Mouse (Mus musculus): ENCODE data around the gene Ccdc61. TPM values are rescaled to one million over a fixed set of nuclear protein-coding genes. Genes with fewer than 3 reads are reported as not detected.

Gene Ccdc61
- 17.6 and 19.0 TPM in 2 replicates for polyA plus RNA-seq (2015; fragmentation: Nextera tagmentation; extraction: Ambion mirVana)

DNA sequence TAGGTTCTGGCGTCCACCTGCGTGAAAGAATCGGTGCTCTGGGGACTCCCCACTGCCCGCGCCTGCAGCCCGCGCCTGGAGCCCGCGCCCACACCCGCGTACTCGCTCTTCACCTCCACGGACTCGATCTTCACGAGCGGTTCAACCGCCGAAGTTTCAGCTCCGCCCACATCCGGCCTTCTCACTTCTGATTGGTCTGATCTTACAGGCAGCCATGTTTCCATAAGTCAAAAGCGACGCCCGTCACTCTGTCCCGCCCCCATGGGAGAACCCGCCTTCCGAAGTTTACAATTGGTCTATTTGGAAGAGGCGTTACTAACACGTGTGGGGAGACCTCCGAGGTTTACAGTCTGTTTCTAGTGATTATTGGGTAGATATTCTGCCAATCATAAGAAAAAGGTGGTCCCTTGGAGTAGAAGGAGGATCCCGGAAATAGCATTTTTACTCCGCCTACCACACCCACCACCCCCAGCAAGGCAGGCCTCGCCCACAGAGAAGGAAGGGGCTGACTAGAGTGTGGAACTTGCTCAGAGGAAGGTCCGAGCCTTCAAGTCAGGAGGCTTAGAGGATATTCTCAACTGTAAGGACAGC lies at the start of gene Ccdc61:
Gene Ccdc61 (minus strand): TSS at position 175 of the 591 bp plus-strand sequence.
- H3K4me1 ChIP-seq (ENCODE audit: insufficient read depth, low read depth, low read length), result peaks cover 6% of the 10 kb centered on the region; the same call in 1 of the 2 replicates
- peak within 1 kb of the TSS; percentile 67 for H3K4me2 ChIP-seq (replicated peaks; ENCODE audit: low read depth, low read length)
- WGBS, result 1% methylated on average over 33 of the region's 33 CpGs
- H3K27me3 ChIP-seq (replicated peaks; ENCODE audit: insufficient read depth, low read length), result no peaks in the 10 kb centered on the region
- DNase-seq (ENCODE audit: low spot score), result peak; percentile 99
- TF ChIP-seq EP300 (IDR thresholded peaks at IDR 0.05) (peak; percentile 68), CTCF (IDR thresholded peaks at IDR 0.05) (no peak)
- H3K36me3 ChIP-seq (ENCODE audit: insufficient read depth, low read length), result no peaks in the 10 kb centered on the region; the same call in 1 of the 2 replicates
- no peak within 1 kb of the TSS for H3K27ac ChIP-seq (ENCODE audit: low read length)
- peak within 1 kb of the TSS; percentile 56 for H3K9ac ChIP-seq (replicated peaks; ENCODE audit: low read depth)
- H3K4me3 ChIP-seq (ENCODE audit: low read depth, low read length), result peak within 1 kb of the TSS; percentile 66
- H3K9me3 ChIP-seq (ENCODE audit: low read length), result no peaks in the 10 kb centered on the region
- peak; percentile 100 for ATAC-seq

DNA sequence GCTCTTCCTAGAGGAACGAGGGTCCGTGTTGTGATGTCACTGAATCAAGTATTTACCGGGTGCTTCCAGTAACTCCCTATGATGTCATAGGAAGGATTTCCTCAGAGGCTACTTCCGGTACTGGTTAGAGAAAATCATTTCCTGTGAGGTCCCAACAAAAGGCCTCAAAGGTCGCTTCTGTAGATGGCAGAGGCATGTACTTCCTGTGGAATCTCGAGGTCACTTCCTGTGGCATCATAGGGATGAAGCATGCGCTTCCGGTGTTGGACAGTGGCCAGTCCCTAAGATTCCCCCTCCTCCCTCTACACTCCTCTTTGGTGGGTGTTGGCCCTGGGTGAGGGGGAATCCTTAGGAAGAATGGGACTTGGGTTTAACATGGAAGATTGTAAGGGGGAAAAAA lies 49.2 kb upstream of the Ccdc61 start:
- peak overlapping the region; percentile 70 for H3K27ac ChIP-seq (ENCODE audit: low read length)
- no peak overlapping the region for H3K4me2 ChIP-seq (replicated peaks; ENCODE audit: low read depth, low read length)
- TF ChIP-seq EP300 (IDR thresholded peaks at IDR 0.05) (peak; percentile 99), CTCF (IDR thresholded peaks at IDR 0.05) (no peak)
- peak; percentile 72 for ATAC-seq
- no peak overlapping the region for H3K4me3 ChIP-seq (ENCODE audit: low read depth, low read length)
- DNase-seq (ENCODE audit: low spot score), result peak; percentile 78
- no peaks in the 10 kb centered on the region for H3K9me3 ChIP-seq (ENCODE audit: low read length)
- H3K36me3 ChIP-seq (ENCODE audit: insufficient read depth, low read length), result no peaks in the 10 kb centered on the region
- H3K9ac ChIP-seq (replicated peaks; ENCODE audit: low read depth), result no peak overlapping the region
- WGBS, result 32% methylated on average over 8 of the region's 8 CpGs
- H3K27me3 ChIP-seq (replicated peaks; ENCODE audit: insufficient read depth, low read length), result peaks cover 19% of the 10 kb centered on the region; the same call in 1 of the 2 replicates
- H3K4me1 ChIP-seq (ENCODE audit: insufficient read depth, low read depth, low read length), result no peaks in the 10 kb centered on the region

GRCm38 (mm10) chr7:18958384-18958766 lies 48.2 kb upstream of the Ccdc61 start:
- Histone ChIP-seq H3K27me3 (replicated peaks; ENCODE audit: insufficient read depth, low read length) (peaks cover 13% of the 10 kb centered on the region; the same call in 1 of the 2 replicates), H3K9me3 (ENCODE audit: low read length) (no peaks in the 10 kb centered on the region), H3K4me2 (replicated peaks; ENCODE audit: low read depth, low read length) (peak overlapping the region; percentile 93), H3K27ac (ENCODE audit: low read length) (peak overlapping the region; percentile 57), H3K4me1 (ENCODE audit: insufficient read depth, low read depth, low read length) (no peaks in the 10 kb centered on the region), H3K36me3 (ENCODE audit: insufficient read depth, low read length) (no peaks in the 10 kb centered on the region), H3K4me3 (ENCODE audit: low read depth, low read length) (peak overlapping the region; percentile 51), H3K9ac (replicated peaks; ENCODE audit: low read depth) (no peak overlapping the region; the same call in 1 of the 2 replicates)
- DNase-seq (ENCODE audit: low spot score) (peak; percentile 19), ATAC-seq (no peak)
- 5% methylated on average over 16 of the region's 21 CpGs for WGBS
- TF ChIP-seq EP300 (IDR thresholded peaks at IDR 0.05) (no peak), CTCF (IDR thresholded peaks at IDR 0.05) (no peak)

GRCm38 (mm10) chr7:18957569-18958383 lies 47.6 kb upstream of the Ccdc61 start:
- ATAC-seq (peak; percentile 90), DNase-seq (ENCODE audit: low spot score) (peak; percentile 81)
- H3K9ac ChIP-seq (replicated peaks; ENCODE audit: low read depth), result peak overlapping the region; percentile 12; the same call in 1 of the 2 replicates
- no peak for TF ChIP-seq EP300 (IDR thresholded peaks at IDR 0.05)
- TF ChIP-seq CTCF (IDR thresholded peaks at IDR 0.05), result no peak; the same call in 1 of the 2 replicates
- peak overlapping the region; percentile 93 for H3K4me2 ChIP-seq (replicated peaks; ENCODE audit: low read depth, low read length)
- H3K27me3 ChIP-seq (replicated peaks; ENCODE audit: insufficient read depth, low read length), result peaks cover 9% of the 10 kb centered on the region; the same call in 1 of the 2 replicates
- H3K4me1 ChIP-seq (ENCODE audit: insufficient read depth, low read depth, low read length), result no peaks in the 10 kb centered on the region
- H3K4me3 ChIP-seq (ENCODE audit: low read depth, low read length), result peak overlapping the region; percentile 51
- H3K36me3 ChIP-seq (ENCODE audit: insufficient read depth, low read length), result no peaks in the 10 kb centered on the region
- H3K9me3 ChIP-seq (ENCODE audit: low read length), result no peaks in the 10 kb centered on the region
- H3K27ac ChIP-seq (ENCODE audit: low read length), result peak overlapping the region; percentile 57; the same call in 1 of the 2 replicates
- 2% methylated on average over 67 of the region's 107 CpGs for WGBS

GRCm38 (mm10) chr7:18951397-18951796 lies 41.2 kb upstream of the Ccdc61 start:
- ATAC-seq (no peak), DNase-seq (ENCODE audit: low spot score) (peak; percentile 58)
- H3K4me2 ChIP-seq (replicated peaks; ENCODE audit: low read depth, low read length), result no peak overlapping the region
- no peak overlapping the region for H3K27ac ChIP-seq (ENCODE audit: low read length)
- H3K9ac ChIP-seq (replicated peaks; ENCODE audit: low read depth), result no peak overlapping the region
- no peaks in the 10 kb centered on the region for H3K4me1 ChIP-seq (ENCODE audit: insufficient read depth, low read depth, low read length)
- H3K36me3 ChIP-seq (ENCODE audit: insufficient read depth, low read length), result no peaks in the 10 kb centered on the region
- no peak overlapping the region for H3K4me3 ChIP-seq (ENCODE audit: low read depth, low read length)
- 20% methylated on average over 15 of the region's 15 CpGs for WGBS
- H3K9me3 ChIP-seq (ENCODE audit: low read length), result no peaks in the 10 kb centered on the region
- no peak for TF ChIP-seq CTCF (IDR thresholded peaks at IDR 0.05)
- TF ChIP-seq EP300 (IDR thresholded peaks at IDR 0.05), result no peak
- H3K27me3 ChIP-seq (replicated peaks; ENCODE audit: insufficient read depth, low read length), result no peaks in the 10 kb centered on the region

Data from lung, postnatal 0 days (tissue).